Mouse (Mus musculus): ENCODE results near the gene Kctd14.

DNA sequence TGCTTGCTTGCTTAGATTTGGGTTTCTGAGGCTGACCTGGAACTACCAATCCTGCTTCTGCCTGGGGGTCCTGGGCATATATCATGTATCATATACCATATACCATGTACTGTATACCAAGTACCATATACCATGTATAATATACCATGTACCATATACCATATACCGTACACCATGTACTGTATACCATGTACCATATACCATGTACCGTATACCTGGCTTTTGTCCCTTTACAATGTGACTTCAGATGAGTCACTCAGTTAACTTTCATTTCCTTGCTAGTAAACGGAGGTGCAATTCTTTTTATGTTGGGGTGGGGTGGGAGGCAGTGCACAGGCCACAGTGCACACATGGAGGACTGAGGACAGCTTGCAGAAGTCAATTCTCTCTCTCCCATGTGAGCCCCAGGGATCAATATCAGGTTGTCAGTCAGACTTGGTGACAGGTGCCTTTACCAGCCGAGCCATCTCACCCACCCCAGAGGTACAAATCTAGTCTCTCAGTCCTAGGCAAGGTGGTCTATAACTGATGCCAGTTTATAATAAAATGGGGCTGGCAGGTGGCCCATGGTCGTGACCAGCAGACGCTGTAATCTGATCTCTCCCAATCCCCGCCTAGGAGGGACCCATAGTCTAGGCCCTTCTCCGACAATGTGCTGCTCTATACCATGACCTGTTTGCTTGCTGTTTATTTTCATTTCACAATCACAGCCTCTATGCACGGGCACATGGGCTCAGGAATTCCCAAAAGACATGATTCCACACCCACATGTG, 36.0 kb upstream of the Kctd14 start:
- TF ChIP-seq CTCF (IDR thresholded peaks at IDR 0.05; ENCODE audit: insufficient read depth, low read depth, low read length): no peak
- TF ChIP-seq POLR2A (IDR thresholded peaks at IDR 0.05; ENCODE audit: insufficient read depth, low read depth, low read length): no peak
